Mouse (Mus musculus): ENCODE data around the gene Lhx1.

DNA sequence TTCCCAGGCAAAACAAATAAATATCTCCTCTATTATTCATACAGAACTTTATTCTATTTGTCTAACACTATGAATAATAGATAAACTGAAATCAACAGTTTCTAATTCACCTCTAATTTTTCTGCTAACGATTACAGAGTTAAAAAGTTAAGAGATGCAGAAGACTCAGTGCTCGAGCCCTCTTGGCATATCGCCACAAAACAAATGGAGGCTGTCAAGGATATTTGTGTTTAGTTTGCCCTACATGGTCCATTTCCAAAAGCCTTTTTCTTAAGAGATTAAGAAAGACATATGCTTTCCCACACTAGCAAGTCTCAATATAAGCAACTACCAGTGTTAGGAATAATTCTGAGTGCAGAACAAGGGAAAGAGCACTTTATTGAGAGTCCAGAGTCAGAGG, 44.9 kb downstream of the Lhx1 start:
- no peak for TF ChIP-seq POLR2A (IDR thresholded peaks at IDR 0.05; ENCODE audit: extremely low read depth, insufficient read depth, low read length)
- no peak for TF ChIP-seq CTCF (IDR thresholded peaks at IDR 0.05; ENCODE audit: low read depth, low read length)

Data from liver, adult 2 months (tissue).